Mouse (Mus musculus): ENCODE data around the gene Megf6. TPM values are rescaled to one million over a fixed set of nuclear protein-coding genes. Genes with fewer than 3 reads are reported as not detected.
A peak's percentile ranks its signal among the peaks of the same experiment; 100 is the strongest.

The Megf6 gene
- total RNA-seq, 1 experiment: 5.6 TPM

DNA sequence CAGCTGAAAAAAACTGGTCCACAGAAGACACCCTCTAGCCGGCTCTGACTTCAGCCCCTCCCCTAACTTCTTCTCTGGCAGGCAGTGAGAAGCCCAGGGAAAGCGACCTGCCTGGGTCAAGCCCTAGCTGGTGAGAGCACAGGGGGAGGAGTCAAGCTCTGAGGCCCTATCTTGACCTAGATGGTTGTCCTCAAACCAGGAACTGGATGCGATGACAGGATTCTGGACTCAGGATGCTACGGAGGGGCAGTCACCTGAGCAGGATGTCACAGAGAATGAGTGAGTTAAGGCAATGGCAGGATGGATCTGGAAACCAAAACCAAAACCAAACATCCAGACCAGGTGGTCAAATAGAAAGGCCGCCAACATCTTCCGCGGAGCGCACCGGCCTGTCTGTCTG lies 127.2 kb downstream of the Megf6 start:
- Histone ChIP-seq H3K27ac (ENCODE audit: insufficient read depth, low read depth, low read length, poor library complexity, severe bottlenecking) (no peak overlapping the region), H3K9me3 (ENCODE audit: control insufficient read depth, insufficient read depth, low read depth, low read length) (no peaks in the 10 kb centered on the region), H3K4me3 (ENCODE audit: insufficient read depth in 1 of 2, low read depth in 1 of 2, low read length in 2 of 2, poor library complexity in 1 of 2, severe bottlenecking in 1 of 2) (peak overlapping the region in 1 of 2 experiments; percentile 28; a peak in 1 of 4 replicates), H3K4me1 (ENCODE audit: control insufficient read depth in 2 of 2, insufficient read depth in 2 of 2, low read length in 2 of 2, poor library complexity in 1 of 2) (peaks cover 1 to 15% of the 10 kb centered on the region in 2 experiments; a peak in 1 of 4 replicates), H3K9ac (ENCODE audit: insufficient read depth, low read depth, low read length, poor library complexity, severe bottlenecking) (no peak overlapping the region), H3K36me3 (ENCODE audit: control insufficient read depth, insufficient read depth, low read length, poor library complexity, severe bottlenecking) (no peaks in the 10 kb centered on the region)
- in situ Hi-C loops (cut with MboI; ENCODE audit: low sequenced_read_pairs in 2 of 2, unreplicated experiment in 2 of 2): no loop called here
- no peak for TF ChIP-seq HCFC1 (IDR thresholded peaks at IDR 0.05; ENCODE audit: borderline replicate concordance, insufficient read depth, low read length)
- no peak for TF ChIP-seq CHD2 (IDR thresholded peaks at IDR 0.05; ENCODE audit: low read depth, low read length)
- peak; percentile 67 for DNase-seq (ENCODE audit: low read depth, low spot score)

DNA sequence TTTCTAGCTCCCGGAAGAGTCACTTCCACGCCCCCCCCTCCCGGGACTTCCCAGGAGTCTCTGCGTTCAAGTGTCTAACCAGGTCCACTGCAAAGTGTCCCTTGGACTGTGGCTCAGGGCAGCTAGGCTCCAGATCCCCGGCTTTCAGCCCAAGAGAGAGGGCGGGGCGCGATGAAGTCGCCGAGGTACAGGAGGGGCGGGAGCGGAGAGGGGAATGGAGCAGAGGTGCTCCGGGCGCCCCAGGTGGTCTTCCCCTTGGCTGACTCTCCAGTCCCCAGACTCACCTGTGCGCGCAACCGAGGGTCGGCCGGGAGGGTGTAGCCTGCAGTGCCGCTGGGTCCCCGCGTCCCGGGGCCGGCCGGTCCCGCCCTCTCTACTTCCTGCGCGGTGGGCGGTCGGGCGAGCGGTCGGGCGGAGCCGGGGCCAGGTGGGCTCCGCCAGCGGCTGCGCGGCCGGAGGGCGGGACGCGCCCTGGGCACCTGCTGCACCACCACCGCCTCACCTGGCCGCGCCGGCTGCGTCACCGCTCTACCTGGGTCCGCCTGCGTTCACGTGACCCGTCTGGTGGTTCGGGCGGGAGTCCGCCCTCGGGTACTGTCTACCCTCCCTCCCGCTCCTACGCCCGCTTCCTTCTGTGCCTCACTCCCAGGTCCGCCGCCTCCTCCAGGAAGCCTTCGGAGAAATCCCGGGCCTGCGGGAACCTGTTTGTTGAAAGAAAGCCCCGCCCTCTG lies 129.2 kb downstream of the Megf6 start:
- DNase-seq (ENCODE audit: low read depth, low spot score): peak; percentile 46
- in situ Hi-C loops (cut with MboI; ENCODE audit: low sequenced_read_pairs in 2 of 2, unreplicated experiment in 2 of 2): no loop called here
- H3K9me3 ChIP-seq (ENCODE audit: control insufficient read depth, insufficient read depth, low read depth, low read length): no peaks in the 10 kb centered on the region
- H3K4me1 ChIP-seq (ENCODE audit: control insufficient read depth in 2 of 2, insufficient read depth in 2 of 2, low read length in 2 of 2, poor library complexity in 1 of 2): peaks cover 1 to 15% of the 10 kb centered on the region in 2 experiments; a peak in 1 of 4 replicates
- peak overlapping the region; percentile 76 for H3K9ac ChIP-seq (ENCODE audit: insufficient read depth, low read depth, low read length, poor library complexity, severe bottlenecking)
- no peaks in the 10 kb centered on the region for H3K36me3 ChIP-seq (ENCODE audit: control insufficient read depth, insufficient read depth, low read length, poor library complexity, severe bottlenecking)
- TF ChIP-seq MAFK (IDR thresholded peaks at IDR 0.05; ENCODE audit: insufficient read depth, low read depth, low read length): no peak
- TF ChIP-seq CHD2 (IDR thresholded peaks at IDR 0.05; ENCODE audit: low read depth, low read length): no peak
- TF ChIP-seq ZC3H11A (IDR thresholded peaks at IDR 0.05; ENCODE audit: borderline replicate concordance, low read depth, low read length): no peak
- no peak for TF ChIP-seq ZNF384 (IDR thresholded peaks at IDR 0.05; ENCODE audit: low read depth, low read length)
- no peak for TF ChIP-seq HCFC1 (IDR thresholded peaks at IDR 0.05; ENCODE audit: borderline replicate concordance, insufficient read depth, low read length)
- peak overlapping the region; percentile 71 to 87 for H3K4me3 ChIP-seq (ENCODE audit: insufficient read depth in 1 of 2, low read depth in 1 of 2, low read length in 2 of 2, poor library complexity in 1 of 2, severe bottlenecking in 1 of 2)
- H3K27ac ChIP-seq (ENCODE audit: insufficient read depth, low read depth, low read length, poor library complexity, severe bottlenecking): peak overlapping the region; percentile 26; the same call in 1 of the 2 replicates

DNA sequence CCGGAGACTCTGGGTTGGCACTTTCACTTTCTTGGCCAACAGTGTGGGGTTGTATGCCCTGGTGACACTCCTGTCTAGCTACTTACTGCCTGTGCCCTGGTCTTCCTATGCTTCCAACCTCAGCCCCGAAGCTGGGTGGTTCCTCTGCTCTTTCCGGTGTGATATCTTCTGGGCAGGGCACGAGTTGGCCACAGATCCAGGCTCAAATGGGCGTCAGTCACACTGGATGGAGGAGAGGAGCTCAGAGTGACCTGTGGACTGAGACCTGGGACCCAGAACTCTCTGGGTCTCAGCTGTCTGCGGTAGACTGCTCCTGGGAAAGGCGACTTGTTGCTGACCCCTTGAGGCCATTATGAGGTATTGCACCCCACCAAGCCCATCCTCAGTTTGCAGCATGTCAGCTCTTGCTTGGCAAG lies 130.9 kb downstream of the Megf6 start, which contains the start of gene Arhgef16:
TSS of gene Arhgef16 (minus strand) at position 211 of the 416 bp plus-strand sequence.
- TF ChIP-seq HCFC1 (IDR thresholded peaks at IDR 0.05; ENCODE audit: borderline replicate concordance, insufficient read depth, low read length): no peak
- TF ChIP-seq ZC3H11A (IDR thresholded peaks at IDR 0.05; ENCODE audit: borderline replicate concordance, low read depth, low read length): 0 out of 2 replicates have a peak, but pooled peaks have one; percentile 58
- no peak for TF ChIP-seq CHD2 (IDR thresholded peaks at IDR 0.05; ENCODE audit: low read depth, low read length)
- no peak for TF ChIP-seq ZNF384 (IDR thresholded peaks at IDR 0.05; ENCODE audit: low read depth, low read length)
- TF ChIP-seq MAFK (IDR thresholded peaks at IDR 0.05; ENCODE audit: insufficient read depth, low read depth, low read length): no peak
- H3K9me3 ChIP-seq (ENCODE audit: control insufficient read depth, insufficient read depth, low read depth, low read length): no peaks in the 10 kb centered on the region
- in situ Hi-C loops (cut with MboI; ENCODE audit: low sequenced_read_pairs in 2 of 2, unreplicated experiment in 2 of 2): no loop called here
- H3K9ac ChIP-seq (ENCODE audit: insufficient read depth, low read depth, low read length, poor library complexity, severe bottlenecking): no peak within 1 kb of the TSS
- H3K4me3 ChIP-seq (ENCODE audit: insufficient read depth in 1 of 2, low read depth in 1 of 2, low read length in 2 of 2, poor library complexity in 1 of 2, severe bottlenecking in 1 of 2): no peak within 1 kb of the TSS
- peaks cover 1 to 15% of the 10 kb centered on the region in 2 experiments; a peak in 1 of 4 replicates for H3K4me1 ChIP-seq (ENCODE audit: control insufficient read depth in 2 of 2, insufficient read depth in 2 of 2, low read length in 2 of 2, poor library complexity in 1 of 2)
- H3K36me3 ChIP-seq (ENCODE audit: control insufficient read depth, insufficient read depth, low read length, poor library complexity, severe bottlenecking): no peaks in the 10 kb centered on the region
- H3K27ac ChIP-seq (ENCODE audit: insufficient read depth, low read depth, low read length, poor library complexity, severe bottlenecking): no peak within 1 kb of the TSS
- DNase-seq (ENCODE audit: low read depth, low spot score): peak; percentile 65

DNA sequence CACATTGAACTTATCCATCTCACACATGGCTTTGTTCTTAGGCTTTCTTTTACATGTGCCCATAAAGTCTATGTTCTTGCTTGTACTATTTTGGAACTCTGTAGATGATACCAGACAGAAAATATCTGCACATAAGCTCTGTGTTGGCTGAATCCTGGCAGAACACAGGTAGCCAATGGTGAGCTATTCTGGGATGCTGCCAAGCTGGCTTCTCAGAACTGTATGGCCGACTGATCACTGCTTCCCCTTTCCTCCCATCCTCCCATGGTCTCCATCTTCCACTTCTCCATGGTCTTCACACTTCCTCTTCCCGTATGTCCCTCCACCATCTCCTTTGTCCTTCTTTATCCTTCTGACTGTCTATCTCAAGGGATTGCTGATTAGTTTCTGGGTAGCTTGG lies 138.6 kb downstream of the Megf6 start:
- in situ Hi-C loops (cut with MboI; ENCODE audit: low sequenced_read_pairs in 2 of 2, unreplicated experiment in 2 of 2): no loop called here
- DNase-seq (ENCODE audit: low read depth, low spot score): no peak
- no peak overlapping the region for H3K4me3 ChIP-seq (ENCODE audit: insufficient read depth in 1 of 2, low read depth in 1 of 2, low read length in 2 of 2, poor library complexity in 1 of 2, severe bottlenecking in 1 of 2)
- no peaks in the 10 kb centered on the region for H3K36me3 ChIP-seq (ENCODE audit: control insufficient read depth, insufficient read depth, low read length, poor library complexity, severe bottlenecking)
- no peaks in the 10 kb centered on the region for H3K4me1 ChIP-seq (ENCODE audit: control insufficient read depth in 2 of 2, insufficient read depth in 2 of 2, low read length in 2 of 2, poor library complexity in 1 of 2)
- no peak for TF ChIP-seq HCFC1 (IDR thresholded peaks at IDR 0.05; ENCODE audit: borderline replicate concordance, insufficient read depth, low read length)
- no peak for TF ChIP-seq MAFK (IDR thresholded peaks at IDR 0.05; ENCODE audit: insufficient read depth, low read depth, low read length)
- TF ChIP-seq CHD2 (IDR thresholded peaks at IDR 0.05; ENCODE audit: low read depth, low read length): no peak
- TF ChIP-seq ZC3H11A (IDR thresholded peaks at IDR 0.05; ENCODE audit: borderline replicate concordance, low read depth, low read length): no peak
- no peak for TF ChIP-seq ZNF384 (IDR thresholded peaks at IDR 0.05; ENCODE audit: low read depth, low read length)
- H3K9ac ChIP-seq (ENCODE audit: insufficient read depth, low read depth, low read length, poor library complexity, severe bottlenecking): no peak overlapping the region
- H3K27ac ChIP-seq (ENCODE audit: insufficient read depth, low read depth, low read length, poor library complexity, severe bottlenecking): no peak overlapping the region
- no peaks in the 10 kb centered on the region for H3K9me3 ChIP-seq (ENCODE audit: control insufficient read depth, insufficient read depth, low read depth, low read length)
